Mouse (Mus musculus) C2C12 (cell line): ENCODE data around the gene Adat3.

Experiments used
- CEBPB ChIP-seq: IDR thresholded peaks from one replicate; pipeline ENCODE4 v1.6.1; 2011; ENCODE audit warnings: low read depth, mild to moderate bottlenecking, control low read depth, moderate library complexity
- CTCF ChIP-seq: IDR thresholded peaks from one replicate; pipeline ENCODE4 v1.5.1; 2011; ENCODE audit not compliant: control insufficient read depth, insufficient read depth, insufficient read length
- MAX ChIP-seq: IDR thresholded peaks from one replicate; pipeline ENCODE4 v1.6.1; 2011; ENCODE audit warnings: mild to moderate bottlenecking, control low read depth
- MYOG ChIP-seq: IDR thresholded peaks from one replicate; pipeline ENCODE4 v1.6.1; 2011; ENCODE audit not compliant: control insufficient read depth, insufficient read length; ENCODE audit errors: extremely low read depth
- USF1 ChIP-seq: IDR thresholded peaks from one replicate; pipeline ENCODE4 v1.6.1; 2011; ENCODE audit warnings: low read depth, mild to moderate bottlenecking, control low read depth, moderate library complexity

DNA sequence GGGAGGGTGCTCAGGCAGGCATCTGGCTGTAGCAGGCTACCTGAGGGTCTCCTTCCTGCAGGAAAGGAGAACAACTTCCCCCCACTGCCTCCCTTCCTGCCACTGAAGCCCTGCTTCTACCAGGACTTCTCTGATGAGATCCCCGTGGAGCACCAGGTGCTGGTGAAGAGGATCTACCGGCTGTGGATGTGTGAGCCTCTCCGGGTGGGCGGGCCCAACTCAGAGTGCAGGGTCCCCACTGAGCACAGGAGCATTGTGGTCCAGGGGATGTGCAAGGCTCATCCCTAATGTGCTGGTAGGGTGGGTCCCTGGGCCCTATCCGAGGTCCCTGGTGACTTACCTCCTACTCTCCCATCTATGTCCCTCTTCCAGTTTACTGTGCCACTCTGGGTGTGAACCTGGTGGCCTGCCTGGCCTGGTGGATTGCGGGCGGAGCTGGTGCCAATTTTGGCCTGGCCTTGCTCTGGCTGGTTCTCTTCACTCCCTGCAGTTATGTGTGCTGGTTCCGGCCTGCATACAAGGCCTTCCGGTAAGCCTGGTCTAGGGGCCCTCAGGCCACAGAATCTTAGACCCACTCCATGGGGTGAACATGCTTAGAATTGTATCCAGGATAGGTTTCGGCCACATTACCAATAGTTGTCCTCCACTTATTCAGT lies 6.7 kb downstream of the Adat3 start:
- TF ChIP-seq CTCF (no peak), CEBPB (no peak), USF1 (no peak), MYOG (no peak), MAX (no peak)
